Mouse (Mus musculus) E14TG2a.4 (cell line): ENCODE data around the gene Celf2.

ENCODE experiments used
- H3K27me3 ChIP-seq: 2 replicates; pipeline ENCODE4 v1.6.1; 2014; ENCODE audit warnings: low read length, control low read depth; ENCODE audit not compliant: insufficient read depth
- H3K36me3 ChIP-seq: 2 replicates; pipeline ENCODE4 v1.6.1; 2014; ENCODE audit warnings: low read length, control low read depth; ENCODE audit not compliant: insufficient read depth
- H3K4me1 ChIP-seq: replicated peaks from 2 replicates; pipeline ENCODE4 v1.6.1; 2014; ENCODE audit warnings: low read depth, low read length, control low read depth
- H3K4me3 ChIP-seq: replicated peaks from 2 replicates; pipeline ENCODE4 v1.5.1; 2014; ENCODE audit warnings: mild to moderate bottlenecking, low read length
- H3K9me3 ChIP-seq: 2 replicates; pipeline ENCODE4 v1.6.1; 2014; ENCODE audit warnings: low read length, control low read depth
- CTCF ChIP-seq: conservative IDR thresholded peaks from 2 replicates; pipeline ENCODE4 v1.5.1; 2014; ENCODE audit warnings: low read length
- NANOG ChIP-seq: IDR thresholded peaks from 2 replicates; pipeline ENCODE4 v1.6.1; 2014; ENCODE audit warnings: borderline replicate concordance, low read length, mixed read lengths
- POU5F1 ChIP-seq: IDR thresholded peaks from 2 replicates; pipeline ENCODE4 v1.6.1; 2014; ENCODE audit warnings: low read length, borderline replicate concordance

The Celf2 gene

GRCm38 (mm10) chr2:7072344-7073265, 436.8 kb downstream of the Celf2 start:
- Histone ChIP-seq H3K27me3 (no peaks in the 10 kb centered on the region), H3K36me3 (no peaks in the 10 kb centered on the region), H3K4me1 (no peaks in the 10 kb centered on the region), H3K9me3 (peaks cover 19% of the 10 kb centered on the region), H3K4me3 (no peak overlapping the region)
- TF ChIP-seq CTCF (no peak), POU5F1 (no peak), NANOG (no peak)

DNA sequence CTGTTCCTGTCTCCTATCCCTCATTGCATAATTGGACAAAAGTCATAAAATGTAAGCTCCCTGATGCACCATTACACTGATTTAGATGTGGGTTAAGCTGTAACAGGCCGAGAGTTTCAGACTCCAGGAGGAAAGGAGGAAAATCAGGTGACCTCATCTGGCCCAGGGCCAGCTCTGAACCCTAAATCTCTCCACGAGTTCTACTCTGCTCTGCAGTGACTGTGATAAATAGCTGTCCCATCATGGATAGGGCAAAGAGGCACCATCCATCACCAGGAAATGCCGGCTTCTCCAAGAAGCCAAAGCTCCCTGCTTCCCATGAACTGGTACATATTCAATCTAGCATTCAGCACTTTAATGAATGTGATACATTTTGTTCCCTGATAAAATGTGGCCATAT, 439.9 kb downstream of the Celf2 start:
- 0 out of 2 replicates have a peak, but pooled peaks cover 1% of the 10 kb centered on the region for H3K4me1 ChIP-seq
- TF ChIP-seq POU5F1 (no peak), NANOG (no peak)
- H3K27me3 ChIP-seq: no peaks in the 10 kb centered on the region
- H3K36me3 ChIP-seq: no peaks in the 10 kb centered on the region
- no peak overlapping the region for H3K4me3 ChIP-seq
- H3K9me3 ChIP-seq: peaks cover 9% of the 10 kb centered on the region

GRCm38 (mm10) chr2:7068281-7068680, 441.1 kb downstream of the Celf2 start:
- Histone ChIP-seq H3K4me3 (no peak overlapping the region), H3K27me3 (no peaks in the 10 kb centered on the region), H3K36me3 (no peaks in the 10 kb centered on the region), H3K4me1 (peaks cover 11% of the 10 kb centered on the region), H3K9me3 (peaks cover 9% of the 10 kb centered on the region)
- TF ChIP-seq NANOG: no peak
- TF ChIP-seq POU5F1: no peak

DNA sequence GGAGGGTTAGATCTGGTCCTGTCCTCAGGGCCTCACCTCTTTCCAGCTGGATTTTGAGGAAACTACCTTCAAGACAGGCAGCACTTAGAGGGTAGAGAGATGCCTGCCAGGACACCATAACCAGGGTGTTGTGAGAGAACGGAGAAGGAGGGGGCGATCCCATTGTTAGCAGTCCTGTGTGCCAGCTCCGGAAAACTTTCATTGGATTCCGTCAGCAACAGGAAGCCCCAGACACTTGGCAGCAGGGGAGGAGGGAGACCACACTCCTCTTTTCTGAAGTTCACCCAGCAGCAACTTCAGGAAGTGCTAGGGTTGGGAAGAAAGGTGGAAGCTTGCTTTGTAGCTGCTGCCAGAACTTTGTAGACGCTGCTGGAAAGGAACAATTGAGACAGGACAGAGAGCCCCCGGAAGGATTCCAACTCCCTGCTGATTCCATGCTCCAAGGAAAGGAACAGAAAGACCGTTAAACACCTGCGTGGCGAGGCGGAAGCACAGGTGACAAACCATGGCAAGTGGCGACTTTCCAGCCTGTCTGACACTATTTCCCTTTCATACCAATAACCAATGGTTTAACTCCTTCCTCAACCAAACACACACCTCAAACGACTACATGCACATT, 445.7 kb downstream of the Celf2 start:
- Histone ChIP-seq H3K9me3 (no peaks in the 10 kb centered on the region), H3K36me3 (no peaks in the 10 kb centered on the region), H3K27me3 (no peaks in the 10 kb centered on the region), H3K4me3 (no peak overlapping the region), H3K4me1 (peaks cover 12% of the 10 kb centered on the region)
- no peak for TF ChIP-seq NANOG
- TF ChIP-seq POU5F1: no peak
- no peak for TF ChIP-seq CTCF

DNA sequence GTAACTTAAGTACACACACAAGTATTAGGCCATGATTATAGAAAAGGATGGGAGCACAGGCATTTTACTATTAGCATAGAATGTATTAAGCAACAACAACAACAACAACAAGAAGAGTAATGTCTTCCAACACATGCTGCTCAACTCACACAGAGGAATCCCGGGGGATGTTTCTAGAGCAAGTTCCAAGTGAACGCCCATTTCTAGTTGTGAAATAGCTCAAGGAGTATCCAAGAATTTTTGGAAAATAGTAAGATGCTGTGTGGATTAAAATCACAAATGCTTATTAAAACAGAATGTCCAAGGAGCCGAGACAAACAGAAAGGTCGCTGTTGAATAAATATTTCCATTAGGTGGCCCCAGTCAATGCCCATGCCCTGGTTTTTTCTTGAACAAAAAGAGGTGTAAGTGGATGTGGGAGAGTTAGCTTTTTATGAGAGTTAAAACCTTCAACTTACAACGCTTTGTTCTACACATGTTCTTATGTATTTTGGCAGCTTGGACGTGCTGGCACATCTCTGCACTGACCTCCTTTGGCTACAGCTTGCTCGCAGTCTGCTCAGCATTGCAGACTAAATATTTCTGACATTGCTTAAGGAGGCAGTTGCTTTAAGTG, 448.8 kb downstream of the Celf2 start:
- no peaks in the 10 kb centered on the region for H3K9me3 ChIP-seq
- H3K36me3 ChIP-seq: no peaks in the 10 kb centered on the region
- no peak for TF ChIP-seq POU5F1
- no peak for TF ChIP-seq CTCF
- no peak for TF ChIP-seq NANOG

GRCm38 (mm10) chr2:7056401-7056800, 453.0 kb downstream of the Celf2 start:
- H3K9me3 ChIP-seq: no peaks in the 10 kb centered on the region
- H3K36me3 ChIP-seq: no peaks in the 10 kb centered on the region
- no peak overlapping the region for H3K4me3 ChIP-seq
- no peaks in the 10 kb centered on the region for H3K27me3 ChIP-seq
- H3K4me1 ChIP-seq: no peaks in the 10 kb centered on the region
- TF ChIP-seq POU5F1 (no peak), NANOG (no peak), CTCF (no peak)

More for the DNA sequence above, 448.8 kb downstream of the Celf2 start:
- Histone ChIP-seq H3K27me3 (no peaks in the 10 kb centered on the region), H3K4me1 (peaks cover 12% of the 10 kb centered on the region), H3K4me3 (no peak overlapping the region)

GRCm38 (mm10) chr2:7055958-7056357, 453.4 kb downstream of the Celf2 start:
- H3K36me3 ChIP-seq: no peaks in the 10 kb centered on the region
- H3K4me1 ChIP-seq: no peaks in the 10 kb centered on the region
- H3K27me3 ChIP-seq: no peaks in the 10 kb centered on the region
- no peak for TF ChIP-seq NANOG
- TF ChIP-seq POU5F1: no peak
- H3K9me3 ChIP-seq: no peaks in the 10 kb centered on the region
- H3K4me3 ChIP-seq: no peak overlapping the region

- Histone ChIP-seq H3K36me3 (no peaks in the 10 kb centered on the region), H3K4me1 (no peaks in the 10 kb centered on the region), H3K4me3 (no peak overlapping the region), H3K27me3 (no peaks in the 10 kb centered on the region), H3K9me3 (no peaks in the 10 kb centered on the region)
- TF ChIP-seq NANOG (no peak), POU5F1 (no peak), CTCF (no peak)
Observed at GRCm38 (mm10) chr2:7051090-7051489, 458.3 kb downstream of the Celf2 start.
